Mouse (Mus musculus): ENCODE data around the gene Gm20604. TPM values are rescaled to one million over a fixed set of nuclear protein-coding genes. Genes with fewer than 3 reads are reported as not detected.

Gene Gm20604
- polyA plus RNA-seq, 1 experiment from 2014 or later, result 6.3 TPM

- WGBS (ENCODE audit: insufficient replicate concordance), result 68% methylated on average over 3 of the region's 3 CpGs
- peaks cover 12% of the 10 kb centered on the region for H3K4me1 ChIP-seq (ENCODE audit: control insufficient read depth, low read depth, low read length)
- 0 out of 2 replicates have a peak, but pooled peaks cover 4% of the 10 kb centered on the region for H3K36me3 ChIP-seq (ENCODE audit: control insufficient read depth, insufficient read depth)
- H3K9me3 ChIP-seq (replicated peaks; ENCODE audit: control insufficient read depth, low read length), result no peaks in the 10 kb centered on the region
- no peak overlapping the region for H3K4me2 ChIP-seq (ENCODE audit: low read depth, low read length)
- no peak for ATAC-seq (ENCODE audit: low read depth)
- H3K4me3 ChIP-seq (ENCODE audit: low read depth, low read length), result no peak overlapping the region
- no peak overlapping the region for H3K9ac ChIP-seq (ENCODE audit: low read depth, low read length)
- H3K27ac ChIP-seq (ENCODE audit: low read length), result no peak overlapping the region
- no peaks in the 10 kb centered on the region for H3K27me3 ChIP-seq (ENCODE audit: control insufficient read depth, insufficient read depth, low read depth, low read length)
Observed at GRCm38 (mm10) chr12:102748256-102748655, 10.2 kb downstream of the Gm20604 start.

- WGBS (ENCODE audit: insufficient replicate concordance), result 15% methylated on average over 6 of the region's 6 CpGs
- Histone ChIP-seq H3K4me2 (ENCODE audit: low read depth, low read length) (peak overlapping the region; percentile 95), H3K27me3 (ENCODE audit: control insufficient read depth, insufficient read depth, low read depth, low read length) (no peaks in the 10 kb centered on the region), H3K4me3 (ENCODE audit: low read depth, low read length) (peak overlapping the region; percentile 93), H3K27ac (ENCODE audit: low read length) (peak overlapping the region; percentile 94), H3K9ac (ENCODE audit: low read depth, low read length) (peak overlapping the region; percentile 91; the same call in 1 of the 2 replicates), H3K36me3 (ENCODE audit: control insufficient read depth, insufficient read depth) (0 out of 2 replicates have a peak, but pooled peaks cover 4% of the 10 kb centered on the region), H3K4me1 (ENCODE audit: control insufficient read depth, low read depth, low read length) (peaks cover 24% of the 10 kb centered on the region), H3K9me3 (replicated peaks; ENCODE audit: control insufficient read depth, low read length) (no peaks in the 10 kb centered on the region)
- ATAC-seq (ENCODE audit: low read depth), result no peak
Observed at GRCm38 (mm10) chr12:102744839-102745238, 13.6 kb downstream of the Gm20604 start.

DNA sequence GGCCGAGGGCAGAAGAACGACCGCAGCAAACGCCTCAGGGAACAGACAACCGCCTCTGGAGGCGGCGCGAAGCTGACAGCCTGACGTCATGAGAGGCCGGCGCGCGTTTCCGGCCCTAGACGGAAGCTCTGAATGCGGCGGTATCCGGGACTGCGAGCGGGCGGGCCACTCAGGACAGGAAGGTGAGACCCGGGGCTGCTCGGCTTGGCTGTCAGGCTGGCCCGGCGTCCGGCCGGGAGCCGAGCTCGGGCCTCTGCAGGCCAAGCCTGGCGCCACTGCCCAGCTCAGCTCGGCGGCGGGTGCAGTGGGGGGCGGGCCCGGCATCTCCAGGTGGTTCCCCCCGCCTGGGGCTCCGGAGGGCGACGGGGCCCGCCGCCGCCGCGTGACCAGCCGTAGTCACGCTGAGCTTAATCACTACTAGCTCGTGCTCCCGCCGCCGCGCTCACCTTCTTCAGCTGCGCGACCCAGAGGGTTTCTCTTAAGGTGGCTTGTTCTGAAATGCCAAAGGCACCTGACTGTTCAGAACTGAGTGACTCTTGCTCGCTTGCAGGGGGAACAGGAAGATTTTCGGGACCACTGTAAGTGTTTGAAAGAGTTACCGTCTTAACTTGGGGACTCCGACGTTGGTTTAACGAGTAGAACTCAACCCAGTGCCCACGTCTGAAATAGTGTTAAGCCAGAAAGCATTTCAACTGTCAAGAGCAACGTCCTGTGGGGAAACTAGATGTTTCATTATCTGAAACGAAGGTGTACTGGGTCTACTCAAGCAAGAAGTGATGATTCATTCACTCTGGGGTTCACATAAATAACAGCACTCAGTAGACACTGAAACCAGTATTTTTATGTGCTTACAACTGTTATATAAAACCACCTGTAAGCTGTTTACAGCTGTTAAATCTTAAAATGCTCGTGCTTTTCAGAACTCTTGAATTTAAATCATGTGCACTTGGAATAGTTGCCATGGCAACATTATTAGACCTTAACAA lies 14.6 kb downstream of the Gm20604 start, which contains the start of the genes Moap1 and Tmem251:
Moap1 (minus strand) TSS at position 73 of the 986 bp plus-strand sequence.
Tmem251 (plus strand) TSS at position 174 of the 986 bp plus-strand sequence.
- peak within 1 kb of the TSS; percentile 95 for H3K4me2 ChIP-seq (ENCODE audit: low read depth, low read length)
- H3K27me3 ChIP-seq (ENCODE audit: control insufficient read depth, insufficient read depth, low read depth, low read length), result no peaks in the 10 kb centered on the region
- peaks cover 24% of the 10 kb centered on the region for H3K4me1 ChIP-seq (ENCODE audit: control insufficient read depth, low read depth, low read length)
- peak; percentile 97 for ATAC-seq (ENCODE audit: low read depth)
- 0 out of 2 replicates have a peak, but pooled peaks cover 4% of the 10 kb centered on the region for H3K36me3 ChIP-seq (ENCODE audit: control insufficient read depth, insufficient read depth)
- H3K27ac ChIP-seq (ENCODE audit: low read length), result peak within 1 kb of the TSS; percentile 94
- under 1% methylated on average over 62 of the region's 63 CpGs for WGBS (ENCODE audit: insufficient replicate concordance)
- peak within 1 kb of the TSS; percentile 93 for H3K4me3 ChIP-seq (ENCODE audit: low read depth, low read length)
- H3K9me3 ChIP-seq (replicated peaks; ENCODE audit: control insufficient read depth, low read length), result no peaks in the 10 kb centered on the region
- H3K9ac ChIP-seq (ENCODE audit: low read depth, low read length), result peak within 1 kb of the TSS; percentile 91

GRCm38 (mm10) chr12:102743036-102743588 lies 15.4 kb downstream of the Gm20604 start:
- H3K27ac ChIP-seq (ENCODE audit: low read length), result peak overlapping the region; percentile 94
- ATAC-seq (ENCODE audit: low read depth), result peak; percentile 40
- WGBS (ENCODE audit: insufficient replicate concordance), result under 1% methylated on average over 33 of the region's 33 CpGs

DNA sequence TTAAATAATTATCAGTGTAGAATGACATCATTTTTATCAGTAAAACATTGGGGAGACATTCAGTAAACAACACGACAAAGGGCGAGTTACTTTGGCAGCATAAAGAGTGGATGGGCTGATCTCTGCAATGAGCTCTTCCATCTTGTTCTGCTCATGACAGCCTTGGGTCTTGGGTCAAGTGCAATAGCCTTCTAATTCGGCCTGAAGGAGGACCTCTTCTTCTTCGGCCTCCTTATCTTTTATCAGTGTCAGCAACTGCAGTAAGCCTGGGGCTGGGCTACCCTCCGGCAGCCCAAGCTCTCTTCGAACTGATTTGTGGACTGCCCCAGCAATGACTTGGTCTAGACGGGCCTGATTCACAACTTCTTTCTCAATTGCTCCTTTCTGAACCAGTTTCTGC lies 16.4 kb downstream of the Gm20604 start:
- Histone ChIP-seq H3K9ac (ENCODE audit: low read depth, low read length) (no peak overlapping the region), H3K4me3 (ENCODE audit: low read depth, low read length) (no peak overlapping the region), H3K27me3 (ENCODE audit: control insufficient read depth, insufficient read depth, low read depth, low read length) (no peaks in the 10 kb centered on the region), H3K27ac (ENCODE audit: low read length) (no peak overlapping the region), H3K4me2 (ENCODE audit: low read depth, low read length) (no peak overlapping the region), H3K4me1 (ENCODE audit: control insufficient read depth, low read depth, low read length) (peaks cover 22% of the 10 kb centered on the region), H3K9me3 (replicated peaks; ENCODE audit: control insufficient read depth, low read length) (no peaks in the 10 kb centered on the region), H3K36me3 (ENCODE audit: control insufficient read depth, insufficient read depth) (no peaks in the 10 kb centered on the region)
- 48% methylated on average over 7 of the region's 7 CpGs for WGBS (ENCODE audit: insufficient replicate concordance)
- ATAC-seq (ENCODE audit: low read depth), result no peak

More at GRCm38 (mm10) chr12:102743036-102743588, 15.4 kb downstream of the Gm20604 start:
- H3K36me3 ChIP-seq (ENCODE audit: control insufficient read depth, insufficient read depth), result 0 out of 2 replicates have a peak, but pooled peaks cover 1% of the 10 kb centered on the region
- H3K4me2 ChIP-seq (ENCODE audit: low read depth, low read length), result peak overlapping the region; percentile 95
- H3K27me3 ChIP-seq (ENCODE audit: control insufficient read depth, insufficient read depth, low read depth, low read length), result no peaks in the 10 kb centered on the region
- H3K9me3 ChIP-seq (replicated peaks; ENCODE audit: control insufficient read depth, low read length), result no peaks in the 10 kb centered on the region
- H3K9ac ChIP-seq (ENCODE audit: low read depth, low read length), result peak overlapping the region; percentile 91
- H3K4me3 ChIP-seq (ENCODE audit: low read depth, low read length), result peak overlapping the region; percentile 93
- peaks cover 22% of the 10 kb centered on the region for H3K4me1 ChIP-seq (ENCODE audit: control insufficient read depth, low read depth, low read length)

GRCm38 (mm10) chr12:102740285-102740684 lies 18.2 kb downstream of the Gm20604 start:
- 48% methylated on average over 3 of the region's 3 CpGs for WGBS (ENCODE audit: insufficient replicate concordance)

DNA sequence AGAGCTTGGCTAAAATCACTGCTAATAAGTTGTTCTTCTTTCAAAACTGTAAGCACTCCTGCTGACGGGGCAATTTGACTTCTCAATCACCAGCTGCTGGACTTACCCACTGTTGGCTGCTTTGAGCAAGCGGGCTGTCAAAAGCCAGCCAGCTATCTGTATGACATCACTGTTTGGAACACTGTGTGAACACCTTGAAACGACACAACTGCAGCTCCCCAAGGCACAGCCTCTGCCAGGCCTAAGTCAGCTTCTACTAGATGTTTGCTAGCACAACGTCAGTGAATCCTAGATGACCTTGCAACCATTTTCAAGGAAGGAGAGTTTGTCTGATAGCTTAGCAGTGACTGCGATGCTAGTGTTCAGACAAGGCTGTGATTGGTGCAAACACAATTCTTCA lies 19.4 kb downstream of the Gm20604 start:
- H3K4me1 ChIP-seq (ENCODE audit: control insufficient read depth, low read depth, low read length), result peaks cover 12% of the 10 kb centered on the region
- H3K36me3 ChIP-seq (ENCODE audit: control insufficient read depth, insufficient read depth), result no peaks in the 10 kb centered on the region
- no peak overlapping the region for H3K9ac ChIP-seq (ENCODE audit: low read depth, low read length)
- H3K27ac ChIP-seq (ENCODE audit: low read length), result no peak overlapping the region
- WGBS (ENCODE audit: insufficient replicate concordance), result 68% methylated on average over 5 of the region's 5 CpGs
- H3K4me3 ChIP-seq (ENCODE audit: low read depth, low read length), result no peak overlapping the region
- no peaks in the 10 kb centered on the region for H3K27me3 ChIP-seq (ENCODE audit: control insufficient read depth, insufficient read depth, low read depth, low read length)
- H3K9me3 ChIP-seq (replicated peaks; ENCODE audit: control insufficient read depth, low read length), result no peaks in the 10 kb centered on the region
- ATAC-seq (ENCODE audit: low read depth), result no peak
- no peak overlapping the region for H3K4me2 ChIP-seq (ENCODE audit: low read depth, low read length)

More at GRCm38 (mm10) chr12:102740285-102740684, 18.2 kb downstream of the Gm20604 start:
- Histone ChIP-seq H3K9ac (ENCODE audit: low read depth, low read length) (no peak overlapping the region), H3K27me3 (ENCODE audit: control insufficient read depth, insufficient read depth, low read depth, low read length) (no peaks in the 10 kb centered on the region), H3K4me3 (ENCODE audit: low read depth, low read length) (no peak overlapping the region), H3K4me1 (ENCODE audit: control insufficient read depth, low read depth, low read length) (peaks cover 20% of the 10 kb centered on the region), H3K4me2 (ENCODE audit: low read depth, low read length) (no peak overlapping the region), H3K36me3 (ENCODE audit: control insufficient read depth, insufficient read depth) (no peaks in the 10 kb centered on the region), H3K27ac (ENCODE audit: low read length) (no peak overlapping the region), H3K9me3 (replicated peaks; ENCODE audit: control insufficient read depth, low read length) (no peaks in the 10 kb centered on the region)
- no peak for ATAC-seq (ENCODE audit: low read depth)

DNA sequence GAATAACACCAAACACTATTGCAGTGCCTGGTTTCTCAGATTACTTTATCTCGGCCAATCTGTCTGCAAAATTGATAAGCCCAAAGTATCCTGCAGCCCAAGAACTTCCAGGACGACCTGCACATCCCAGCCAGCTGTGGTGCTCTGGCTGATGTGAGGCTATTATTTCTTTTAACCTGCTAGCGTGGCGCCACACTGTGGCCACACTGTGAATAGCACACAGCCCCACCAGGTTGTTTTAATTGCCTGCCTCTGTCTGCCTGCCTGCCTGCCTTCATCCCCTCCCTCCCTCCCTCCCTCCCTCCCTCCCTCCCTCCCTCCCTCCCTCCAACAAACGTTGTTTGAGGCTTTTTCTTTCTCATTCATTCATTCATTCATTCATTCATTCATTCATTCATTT lies 25.1 kb downstream of the Gm20604 start:
- Histone ChIP-seq H3K4me2 (ENCODE audit: low read depth, low read length) (no peak overlapping the region), H3K27me3 (ENCODE audit: control insufficient read depth, insufficient read depth, low read depth, low read length) (no peaks in the 10 kb centered on the region), H3K9me3 (replicated peaks; ENCODE audit: control insufficient read depth, low read length) (no peaks in the 10 kb centered on the region), H3K27ac (ENCODE audit: low read length) (no peak overlapping the region), H3K4me3 (ENCODE audit: low read depth, low read length) (no peak overlapping the region), H3K36me3 (ENCODE audit: control insufficient read depth, insufficient read depth) (no peaks in the 10 kb centered on the region), H3K4me1 (ENCODE audit: control insufficient read depth, low read depth, low read length) (peaks cover 16% of the 10 kb centered on the region), H3K9ac (ENCODE audit: low read depth, low read length) (no peak overlapping the region)
- ATAC-seq (ENCODE audit: low read depth), result no peak
- WGBS (ENCODE audit: insufficient replicate concordance), result 7% methylated on average over 4 of the region's 5 CpGs

Measured in liver, embryonic 16.5 days (tissue).